Mouse (Mus musculus): ENCODE data around the gene Tlx2. TPM values are rescaled to one million over a fixed set of nuclear protein-coding genes. Genes with fewer than 3 reads are reported as not detected.

Tlx2 gene
- polyA plus RNA-seq (2015; fragmentation: Nextera tagmentation; extraction: Ambion mirVana): not detected in 2 replicates

- ATAC-seq (no peak), DNase-seq (no peak)
- TF ChIP-seq CTCF (IDR thresholded peaks at IDR 0.05; ENCODE audit: low read depth) (no peak), EP300 (IDR thresholded peaks at IDR 0.05; ENCODE audit: low read depth) (no peak)
- Histone ChIP-seq H3K4me3 (ENCODE audit: low read depth, low read length) (peak within 1 kb of the TSS; percentile 26; the same call in 1 of the 2 replicates), H3K27ac (ENCODE audit: low read depth) (no peak within 1 kb of the TSS), H3K27me3 (ENCODE audit: insufficient read depth, low read length) (peaks cover 96% of the 10 kb centered on the region), H3K4me1 (ENCODE audit: insufficient read depth) (peaks cover 10% of the 10 kb centered on the region), H3K4me2 (ENCODE audit: low read depth, low read length) (peak within 1 kb of the TSS; percentile 62; the same call in 1 of the 2 replicates), H3K9ac (replicated peaks) (no peak within 1 kb of the TSS), H3K9me3 (ENCODE audit: low read length) (no peaks in the 10 kb centered on the region), H3K36me3 (replicated peaks; ENCODE audit: insufficient read depth, low read length) (no peaks in the 10 kb centered on the region)
- 2% methylated on average over 8 of the region's 10 CpGs for WGBS (ENCODE audit: insufficient replicate concordance)
Observed at GRCm38 (mm10) chr6:83070247-83070310, at the start of gene Tlx2. Gene Tlx2, minus strand, starts transcription at chr6:83070293.

GRCm38 (mm10) chr6:83119734-83120051, 49.6 kb upstream of the Tlx2 start:
- TF ChIP-seq CTCF (IDR thresholded peaks at IDR 0.05; ENCODE audit: low read depth) (no peak), EP300 (IDR thresholded peaks at IDR 0.05; ENCODE audit: low read depth) (no peak)
- Histone ChIP-seq H3K4me2 (ENCODE audit: low read depth, low read length) (0 out of 2 replicates have a peak overlapping the region, but pooled peaks have one; percentile 85), H3K27me3 (ENCODE audit: insufficient read depth, low read length) (no peaks in the 10 kb centered on the region), H3K9me3 (ENCODE audit: low read length) (no peaks in the 10 kb centered on the region), H3K36me3 (replicated peaks; ENCODE audit: insufficient read depth, low read length) (peaks cover 11% of the 10 kb centered on the region), H3K9ac (replicated peaks) (no peak overlapping the region), H3K4me1 (ENCODE audit: insufficient read depth) (peaks cover 46% of the 10 kb centered on the region), H3K27ac (ENCODE audit: low read depth) (no peak overlapping the region), H3K4me3 (ENCODE audit: low read depth, low read length) (no peak overlapping the region)
- 74% methylated on average over 7 of the region's 7 CpGs for WGBS (ENCODE audit: insufficient replicate concordance)
- DNase-seq (peak; percentile 35), ATAC-seq (no peak)

- Histone ChIP-seq H3K27me3 (ENCODE audit: insufficient read depth, low read length) (no peaks in the 10 kb centered on the region), H3K9me3 (ENCODE audit: low read length) (no peaks in the 10 kb centered on the region), H3K9ac (replicated peaks) (no peak overlapping the region), H3K36me3 (replicated peaks; ENCODE audit: insufficient read depth, low read length) (peaks cover 11% of the 10 kb centered on the region), H3K4me3 (ENCODE audit: low read depth, low read length) (no peak overlapping the region), H3K4me1 (ENCODE audit: insufficient read depth) (peaks cover 46% of the 10 kb centered on the region), H3K27ac (ENCODE audit: low read depth) (no peak overlapping the region), H3K4me2 (ENCODE audit: low read depth, low read length) (no peak overlapping the region)
- TF ChIP-seq EP300 (IDR thresholded peaks at IDR 0.05; ENCODE audit: low read depth) (no peak), CTCF (IDR thresholded peaks at IDR 0.05; ENCODE audit: low read depth) (no peak)
- DNase-seq (no peak), ATAC-seq (no peak)
- WGBS (ENCODE audit: insufficient replicate concordance): 72% methylated on average over 14 of the region's 14 CpGs
Observed at GRCm38 (mm10) chr6:83118825-83119733, 49.0 kb upstream of the Tlx2 start.

- Histone ChIP-seq H3K27ac (ENCODE audit: low read depth) (no peak overlapping the region), H3K9me3 (ENCODE audit: low read length) (no peaks in the 10 kb centered on the region), H3K4me1 (ENCODE audit: insufficient read depth) (peaks cover 41% of the 10 kb centered on the region), H3K27me3 (ENCODE audit: insufficient read depth, low read length) (no peaks in the 10 kb centered on the region), H3K9ac (replicated peaks) (no peak overlapping the region), H3K4me2 (ENCODE audit: low read depth, low read length) (no peak overlapping the region), H3K4me3 (ENCODE audit: low read depth, low read length) (no peak overlapping the region), H3K36me3 (replicated peaks; ENCODE audit: insufficient read depth, low read length) (peaks cover 8% of the 10 kb centered on the region)
- DNase-seq (no peak), ATAC-seq (no peak)
- no peak for TF ChIP-seq CTCF (IDR thresholded peaks at IDR 0.05; ENCODE audit: low read depth)
- TF ChIP-seq EP300 (IDR thresholded peaks at IDR 0.05; ENCODE audit: low read depth): no peak
- 85% methylated on average over 11 of the region's 11 CpGs for WGBS (ENCODE audit: insufficient replicate concordance)
Observed at GRCm38 (mm10) chr6:83118369-83118768, 48.3 kb upstream of the Tlx2 start.

- Histone ChIP-seq H3K9ac (replicated peaks) (no peak overlapping the region), H3K4me1 (ENCODE audit: insufficient read depth) (peaks cover 37% of the 10 kb centered on the region), H3K9me3 (ENCODE audit: low read length) (no peaks in the 10 kb centered on the region), H3K4me2 (ENCODE audit: low read depth, low read length) (no peak overlapping the region), H3K4me3 (ENCODE audit: low read depth, low read length) (no peak overlapping the region), H3K27me3 (ENCODE audit: insufficient read depth, low read length) (no peaks in the 10 kb centered on the region), H3K27ac (ENCODE audit: low read depth) (no peak overlapping the region), H3K36me3 (replicated peaks; ENCODE audit: insufficient read depth, low read length) (peaks cover 8% of the 10 kb centered on the region)
- TF ChIP-seq EP300 (IDR thresholded peaks at IDR 0.05; ENCODE audit: low read depth) (no peak), CTCF (IDR thresholded peaks at IDR 0.05; ENCODE audit: low read depth) (no peak)
- ATAC-seq (no peak), DNase-seq (no peak)
- WGBS (ENCODE audit: insufficient replicate concordance): 87% methylated on average over 13 of the region's 13 CpGs
Observed at GRCm38 (mm10) chr6:83117616-83118015, 47.5 kb upstream of the Tlx2 start.

GRCm38 (mm10) chr6:83117165-83117438, 47.0 kb upstream of the Tlx2 start:
- no peaks in the 10 kb centered on the region for H3K9me3 ChIP-seq (ENCODE audit: low read length)
- no peaks in the 10 kb centered on the region for H3K27me3 ChIP-seq (ENCODE audit: insufficient read depth, low read length)
- H3K9ac ChIP-seq (replicated peaks): no peak overlapping the region
- ATAC-seq: no peak
- WGBS (ENCODE audit: insufficient replicate concordance): 90% methylated on average over 4 of the region's 4 CpGs
- 0 out of 2 replicates have a peak overlapping the region, but pooled peaks have one; percentile 98 for H3K4me2 ChIP-seq (ENCODE audit: low read depth, low read length)
- peaks cover 32% of the 10 kb centered on the region for H3K4me1 ChIP-seq (ENCODE audit: insufficient read depth)
- H3K36me3 ChIP-seq (replicated peaks; ENCODE audit: insufficient read depth, low read length): peaks cover 8% of the 10 kb centered on the region
- H3K27ac ChIP-seq (ENCODE audit: low read depth): no peak overlapping the region
- no peak for DNase-seq
- no peak overlapping the region for H3K4me3 ChIP-seq (ENCODE audit: low read depth, low read length)
- TF ChIP-seq CTCF (IDR thresholded peaks at IDR 0.05; ENCODE audit: low read depth) (no peak), EP300 (IDR thresholded peaks at IDR 0.05; ENCODE audit: low read depth) (no peak)
